Mouse (Mus musculus): ENCODE results near the gene Vps29. TPM values are rescaled to one million over a fixed set of nuclear protein-coding genes. Genes with fewer than 3 reads are reported as not detected.
A peak's percentile ranks its signal among the peaks of the same experiment; 100 is the strongest.

The Vps29 gene
- polyA plus RNA-seq, 1 experiment: 180 TPM

- no peaks in the 10 kb centered on the region for H3K27me3 ChIP-seq (ENCODE audit: control insufficient read depth, insufficient read depth, low read length)
- H3K4me3 ChIP-seq (replicated peaks; ENCODE audit: insufficient read depth, low read depth, low read length): no peak overlapping the region
- 49% methylated on average over 8 of the region's 8 CpGs for WGBS
- peaks cover 28% of the 10 kb centered on the region for H3K4me1 ChIP-seq (ENCODE audit: control insufficient read depth, insufficient read depth, low read length)
- H3K27ac ChIP-seq (ENCODE audit: insufficient read depth, low read length): peak overlapping the region; percentile 70
- no peak for DNase-seq
- TF ChIP-seq CTCF (IDR thresholded peaks at IDR 0.05; ENCODE audit: borderline replicate concordance, insufficient read depth, low read depth, low read length): no peak
- TF ChIP-seq POLR2A (IDR thresholded peaks at IDR 0.05; ENCODE audit: borderline replicate concordance, insufficient read depth, low read length): no peak
Measured at GRCm38 (mm10) chr5:122323523-122323922, 30.6 kb upstream of the Vps29 start.

GRCm38 (mm10) chr5:122324608-122325431, 29.3 kb upstream of the Vps29 start:
- H3K4me3 ChIP-seq (replicated peaks; ENCODE audit: insufficient read depth, low read depth, low read length): peak overlapping the region; percentile 9
- no peaks in the 10 kb centered on the region for H3K27me3 ChIP-seq (ENCODE audit: control insufficient read depth, insufficient read depth, low read length)
- H3K4me1 ChIP-seq (ENCODE audit: control insufficient read depth, insufficient read depth, low read length): peaks cover 28% of the 10 kb centered on the region
- TF ChIP-seq CTCF (IDR thresholded peaks at IDR 0.05; ENCODE audit: borderline replicate concordance, insufficient read depth, low read depth, low read length) (peak; percentile 60), POLR2A (IDR thresholded peaks at IDR 0.05; ENCODE audit: borderline replicate concordance, insufficient read depth, low read length) (peak; percentile 67; the same call in 1 of the 2 replicates)
- DNase-seq: peak; percentile 94 to 97
- WGBS: 11% methylated on average over 23 of the region's 23 CpGs
- H3K27ac ChIP-seq (ENCODE audit: insufficient read depth, low read length): peak overlapping the region; percentile 91

GRCm38 (mm10) chr5:122325477-122325876, 28.7 kb upstream of the Vps29 start:
- no peaks in the 10 kb centered on the region for H3K27me3 ChIP-seq (ENCODE audit: control insufficient read depth, insufficient read depth, low read length)
- peaks cover 28% of the 10 kb centered on the region for H3K4me1 ChIP-seq (ENCODE audit: control insufficient read depth, insufficient read depth, low read length)
- TF ChIP-seq CTCF (IDR thresholded peaks at IDR 0.05; ENCODE audit: borderline replicate concordance, insufficient read depth, low read depth, low read length): no peak
- TF ChIP-seq POLR2A (IDR thresholded peaks at IDR 0.05; ENCODE audit: borderline replicate concordance, insufficient read depth, low read length): no peak
- peak overlapping the region; percentile 9 for H3K4me3 ChIP-seq (replicated peaks; ENCODE audit: insufficient read depth, low read depth, low read length)
- peak overlapping the region; percentile 91 for H3K27ac ChIP-seq (ENCODE audit: insufficient read depth, low read length)
- WGBS: 16% methylated on average over 8 of the region's 8 CpGs
- DNase-seq: no peak

DNA sequence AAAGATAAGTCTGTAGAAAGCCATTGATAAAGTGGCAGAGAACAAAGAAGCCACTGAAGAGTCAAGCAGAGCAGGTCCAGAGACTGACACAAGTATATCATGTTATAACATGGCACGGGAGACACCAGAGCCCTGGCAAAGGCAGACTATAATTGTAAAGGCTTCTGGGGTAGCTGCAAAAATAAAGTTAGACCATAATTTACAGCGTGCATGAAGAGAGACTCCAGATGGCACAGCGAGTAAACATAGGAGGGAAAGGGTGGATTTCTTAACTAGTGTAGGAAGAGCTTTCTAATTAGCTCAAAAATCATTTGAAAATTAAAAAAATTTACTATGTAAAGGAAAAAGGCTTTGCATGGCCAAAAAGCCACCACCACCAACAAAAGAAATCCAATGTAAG, 26.9 kb upstream of the Vps29 start:
- WGBS: 88% methylated on average over 3 of the region's 3 CpGs
- Histone ChIP-seq H3K4me1 (ENCODE audit: control insufficient read depth, insufficient read depth, low read length) (peaks cover 28% of the 10 kb centered on the region), H3K4me3 (replicated peaks; ENCODE audit: insufficient read depth, low read depth, low read length) (no peak overlapping the region), H3K27ac (ENCODE audit: insufficient read depth, low read length) (no peak overlapping the region), H3K27me3 (ENCODE audit: control insufficient read depth, insufficient read depth, low read length) (no peaks in the 10 kb centered on the region)
- no peak for DNase-seq
- TF ChIP-seq POLR2A (IDR thresholded peaks at IDR 0.05; ENCODE audit: borderline replicate concordance, insufficient read depth, low read length): no peak
- no peak for TF ChIP-seq CTCF (IDR thresholded peaks at IDR 0.05; ENCODE audit: borderline replicate concordance, insufficient read depth, low read depth, low read length)

DNA sequence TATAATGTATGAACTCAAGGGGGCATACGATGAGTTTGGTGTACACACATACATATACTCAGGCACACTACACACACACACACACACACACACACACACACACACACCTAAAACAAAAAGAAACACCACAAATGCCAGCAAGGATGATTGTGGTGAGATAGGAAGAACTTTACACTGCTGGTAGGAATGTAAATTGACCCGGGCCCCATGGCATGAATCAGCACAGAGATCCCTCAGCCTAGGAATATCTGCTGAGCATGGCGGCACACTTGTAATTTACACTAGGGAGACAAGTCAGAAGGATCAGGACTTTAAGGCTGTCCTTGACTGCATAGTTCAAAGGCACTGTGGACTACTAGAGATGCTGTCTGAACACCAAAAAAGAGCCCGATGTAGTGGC, 23.9 kb upstream of the Vps29 start:
- 93% methylated on average over 4 of the region's 4 CpGs for WGBS
- TF ChIP-seq POLR2A (IDR thresholded peaks at IDR 0.05; ENCODE audit: borderline replicate concordance, insufficient read depth, low read length): no peak
- Histone ChIP-seq H3K27ac (ENCODE audit: insufficient read depth, low read length) (no peak overlapping the region), H3K4me3 (replicated peaks; ENCODE audit: insufficient read depth, low read depth, low read length) (no peak overlapping the region), H3K27me3 (ENCODE audit: control insufficient read depth, insufficient read depth, low read length) (no peaks in the 10 kb centered on the region), H3K4me1 (ENCODE audit: control insufficient read depth, insufficient read depth, low read length) (peaks cover 20% of the 10 kb centered on the region)
- DNase-seq: no peak

- Histone ChIP-seq H3K4me1 (ENCODE audit: control insufficient read depth, insufficient read depth, low read length) (peaks cover 4% of the 10 kb centered on the region), H3K27me3 (ENCODE audit: control insufficient read depth, insufficient read depth, low read length) (no peaks in the 10 kb centered on the region), H3K4me3 (replicated peaks; ENCODE audit: insufficient read depth, low read depth, low read length) (no peak overlapping the region), H3K27ac (ENCODE audit: insufficient read depth, low read length) (no peak overlapping the region)
- no peak for TF ChIP-seq CTCF (IDR thresholded peaks at IDR 0.05; ENCODE audit: borderline replicate concordance, insufficient read depth, low read depth, low read length)
- TF ChIP-seq POLR2A (IDR thresholded peaks at IDR 0.05; ENCODE audit: borderline replicate concordance, insufficient read depth, low read length): no peak
- peak in 1 of 2 experiments; percentile 34 for DNase-seq
- WGBS: 22% methylated on average over 3 of the region's 3 CpGs
Measured at GRCm38 (mm10) chr5:122334682-122335081, 19.5 kb upstream of the Vps29 start.

DNA sequence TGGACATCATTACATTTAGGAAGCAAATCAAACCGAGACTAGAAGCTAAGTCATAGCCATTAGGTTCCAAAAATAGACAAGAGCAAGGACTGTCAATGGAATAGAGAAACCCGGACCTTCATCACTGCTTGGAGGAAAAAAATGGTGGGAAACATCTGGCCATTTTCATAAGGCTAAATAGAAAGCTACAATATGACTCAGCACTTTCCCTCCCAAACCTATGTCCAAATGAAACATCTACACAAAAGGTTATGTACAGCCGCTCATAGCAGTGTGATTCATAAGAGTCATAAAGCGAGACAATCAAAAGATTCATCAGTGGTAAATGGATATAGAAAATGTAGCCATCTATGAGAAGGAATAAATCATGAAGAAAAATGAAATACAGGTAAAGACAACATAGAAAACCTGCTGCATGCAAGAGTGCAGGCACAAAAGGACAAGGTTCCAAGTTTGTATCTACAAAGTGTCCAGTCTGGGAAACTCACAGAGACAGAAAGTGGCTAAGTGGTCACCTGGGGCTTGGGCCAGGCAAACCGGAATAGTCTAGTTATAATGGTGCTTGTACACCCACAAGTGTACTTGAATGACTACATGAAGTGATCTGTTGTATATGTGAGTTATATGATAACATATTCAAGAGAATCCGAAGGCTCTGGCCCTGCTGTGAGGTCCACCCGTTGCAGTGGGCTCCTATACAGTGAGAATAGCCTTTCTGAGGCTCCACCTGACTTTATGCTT, 17.4 kb upstream of the Vps29 start:
- TF ChIP-seq POLR2A (IDR thresholded peaks at IDR 0.05; ENCODE audit: borderline replicate concordance, insufficient read depth, low read length): no peak
- no peak for TF ChIP-seq CTCF (IDR thresholded peaks at IDR 0.05; ENCODE audit: borderline replicate concordance, insufficient read depth, low read depth, low read length)
- Histone ChIP-seq H3K27ac (ENCODE audit: insufficient read depth, low read length) (no peak overlapping the region), H3K4me3 (replicated peaks; ENCODE audit: insufficient read depth, low read depth, low read length) (no peak overlapping the region), H3K27me3 (ENCODE audit: control insufficient read depth, insufficient read depth, low read length) (no peaks in the 10 kb centered on the region), H3K4me1 (ENCODE audit: control insufficient read depth, insufficient read depth, low read length) (peaks cover 4% of the 10 kb centered on the region)
- WGBS: 90% methylated on average over 7 of the region's 7 CpGs
- DNase-seq: no peak

DNA sequence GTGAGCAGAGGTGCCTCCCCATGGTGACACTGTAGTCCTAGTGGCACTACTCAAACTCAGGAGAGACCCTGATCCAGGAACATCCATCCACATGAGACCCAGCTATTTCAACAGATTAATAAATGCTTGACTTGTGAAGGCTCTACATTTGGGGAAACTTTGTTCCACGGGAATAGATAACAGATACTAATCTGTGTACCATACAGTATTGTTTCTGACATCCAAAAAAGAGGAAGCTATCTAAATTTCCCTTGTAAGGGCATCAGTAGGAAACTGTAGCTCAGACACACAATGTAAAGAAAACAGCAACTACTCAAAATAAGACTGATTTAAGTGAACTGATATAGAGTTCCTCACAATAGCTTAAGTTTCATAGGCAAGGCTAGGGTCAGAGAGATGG, 11.3 kb upstream of the Vps29 start:
- H3K4me1 ChIP-seq (ENCODE audit: control insufficient read depth, insufficient read depth, low read length): no peaks in the 10 kb centered on the region
- no peak for TF ChIP-seq POLR2A (IDR thresholded peaks at IDR 0.05; ENCODE audit: borderline replicate concordance, insufficient read depth, low read length)
- no peak for TF ChIP-seq CTCF (IDR thresholded peaks at IDR 0.05; ENCODE audit: borderline replicate concordance, insufficient read depth, low read depth, low read length)
- no peaks in the 10 kb centered on the region for H3K27me3 ChIP-seq (ENCODE audit: control insufficient read depth, insufficient read depth, low read length)
- H3K4me3 ChIP-seq (replicated peaks; ENCODE audit: insufficient read depth, low read depth, low read length): no peak overlapping the region
- no peak overlapping the region for H3K27ac ChIP-seq (ENCODE audit: insufficient read depth, low read length)
- DNase-seq: no peak
- WGBS: 88% methylated on average over 1 of the region's 1 CpGs
